Mouse (Mus musculus) neural tube, embryonic 12.5 days (tissue): ENCODE measurements around the gene Luzp2. TPM values are rescaled to one million over a fixed set of nuclear protein-coding genes. Genes with fewer than 3 reads are reported as not detected.

ENCODE experiments used
- ATAC-seq: fragments of 200-750 bp; cut with Nextera tagmentation; 2 replicates; pipeline ENCODE4 v1.8.0; 2017; ENCODE audit warnings: low read depth, mild to moderate bottlenecking, moderate TSS enrichment, moderate library complexity; ENCODE audit not compliant: low FRiP score
- H3K27ac ChIP-seq: fragments of 300-500 bp; sonication (generic); 2 replicates; pipeline ENCODE4 v1.5.1; 2016
- H3K27me3 ChIP-seq: fragments of 300-500 bp; sonication (generic); replicated peaks from 2 replicates; pipeline ENCODE4 v1.6.1; 2016; ENCODE audit warnings: mild to moderate bottlenecking
- H3K36me3 ChIP-seq: fragments of 300-500 bp; sonication (generic); 2 replicates; pipeline ENCODE4 v1.6.1; 2016; ENCODE audit warnings: mild to moderate bottlenecking
- H3K4me1 ChIP-seq: fragments of 300-500 bp; sonication (generic); 2 replicates; pipeline ENCODE4 v1.6.1; 2016
- H3K4me2 ChIP-seq: fragments of 300-500 bp; sonication (generic); replicated peaks from 2 replicates; pipeline ENCODE4 v1.6.1; 2016; ENCODE audit warnings: mild to moderate bottlenecking
- H3K4me3 ChIP-seq: fragments of 300-500 bp; sonication (generic); 2 replicates; pipeline ENCODE4 v1.5.1; 2016
- H3K9ac ChIP-seq: fragments of 300-500 bp; sonication (generic); 2 replicates; pipeline ENCODE4 v1.6.1; 2016; ENCODE audit warnings: mild to moderate bottlenecking
- H3K9me3 ChIP-seq: fragments of 300-500 bp; sonication (generic); 2 replicates; pipeline ENCODE4 v1.6.1; 2016; ENCODE audit warnings: mild to moderate bottlenecking
- WGBS: fragments of 180-500 bp; shearing (Covaris S2); methylation state at CpG from one replicate; pipeline ENCODE4 v1.1.7; 2016; 5-methylcytosine and 5-hydroxymethylcytosine counted together
- polyA plus RNA-seq: library from polyadenylated mRNA; unstranded; fragments of >200 nt; fragmentation: Nextera tagmentation; extraction: Ambion mirVana; gene quantifications from 2 replicates; pipeline ENCODE4 v1.2.1, GENCODE M21; 2016

Gene Luzp2
- polyA plus RNA-seq, 1 experiment from 2014 or later = 8.5 TPM

GRCm38 (mm10) chr7:55188927-55189326 is 353.6 kb downstream of the Luzp2 start:
- Histone ChIP-seq H3K4me2 (no peak overlapping the region), H3K4me1 (no peaks in the 10 kb centered on the region), H3K9ac (no peak overlapping the region), H3K27me3 (no peaks in the 10 kb centered on the region), H3K27ac (no peak overlapping the region), H3K9me3 (no peaks in the 10 kb centered on the region), H3K4me3 (no peak overlapping the region), H3K36me3 (no peaks in the 10 kb centered on the region)
- 91% methylated on average over 10 of the region's 10 CpGs for WGBS
- no peak for ATAC-seq

- no peaks in the 10 kb centered on the region for H3K27me3 ChIP-seq
- WGBS = 89% methylated on average over 2 of the region's 2 CpGs
- H3K9me3 ChIP-seq = no peaks in the 10 kb centered on the region
- no peaks in the 10 kb centered on the region for H3K36me3 ChIP-seq
- ATAC-seq = no peak
- no peak overlapping the region for H3K4me3 ChIP-seq
- no peak overlapping the region for H3K4me2 ChIP-seq
- no peak overlapping the region for H3K27ac ChIP-seq
- H3K4me1 ChIP-seq = no peaks in the 10 kb centered on the region
- H3K9ac ChIP-seq = no peak overlapping the region
Observed at GRCm38 (mm10) chr7:55189496-55189895, 354.2 kb downstream of the Luzp2 start.

GRCm38 (mm10) chr7:55190655-55191054 is 355.4 kb downstream of the Luzp2 start:
- Histone ChIP-seq H3K36me3 (no peaks in the 10 kb centered on the region), H3K4me2 (no peak overlapping the region), H3K4me1 (no peaks in the 10 kb centered on the region), H3K9me3 (no peaks in the 10 kb centered on the region), H3K9ac (no peak overlapping the region), H3K27ac (no peak overlapping the region), H3K4me3 (no peak overlapping the region), H3K27me3 (no peaks in the 10 kb centered on the region)
- WGBS = 77% methylated on average over 3 of the region's 3 CpGs
- ATAC-seq = no peak

- 78% methylated on average over 2 of the region's 2 CpGs for WGBS
- Histone ChIP-seq H3K4me1 (no peaks in the 10 kb centered on the region), H3K4me3 (no peak overlapping the region), H3K9me3 (no peaks in the 10 kb centered on the region), H3K9ac (no peak overlapping the region), H3K36me3 (no peaks in the 10 kb centered on the region), H3K27me3 (no peaks in the 10 kb centered on the region), H3K4me2 (no peak overlapping the region), H3K27ac (no peak overlapping the region)
- ATAC-seq = no peak
Observed at GRCm38 (mm10) chr7:55198806-55199205, 363.5 kb downstream of the Luzp2 start.

GRCm38 (mm10) chr7:55222997-55223396 is 387.7 kb downstream of the Luzp2 start:
- H3K27me3 ChIP-seq = no peaks in the 10 kb centered on the region
- no peak for ATAC-seq
- H3K4me2 ChIP-seq = no peak overlapping the region
- H3K9ac ChIP-seq = no peak overlapping the region
- no peaks in the 10 kb centered on the region for H3K9me3 ChIP-seq
- no peaks in the 10 kb centered on the region for H3K4me1 ChIP-seq
- no peak overlapping the region for H3K4me3 ChIP-seq
- H3K36me3 ChIP-seq = no peaks in the 10 kb centered on the region
- WGBS = 89% methylated on average over 2 of the region's 2 CpGs
- no peak overlapping the region for H3K27ac ChIP-seq

- H3K4me2 ChIP-seq = no peak overlapping the region
- H3K27me3 ChIP-seq = no peaks in the 10 kb centered on the region
- no peak for ATAC-seq
- H3K4me3 ChIP-seq = no peak overlapping the region
- no peaks in the 10 kb centered on the region for H3K4me1 ChIP-seq
- no peaks in the 10 kb centered on the region for H3K36me3 ChIP-seq
- H3K9me3 ChIP-seq = no peaks in the 10 kb centered on the region
- no peak overlapping the region for H3K9ac ChIP-seq
- no peak overlapping the region for H3K27ac ChIP-seq
Observed at GRCm38 (mm10) chr7:55229407-55229806, 394.1 kb downstream of the Luzp2 start.
